Mouse (Mus musculus) lung, postnatal 0 days (tissue): ENCODE results near the gene D5Ertd579e. TPM values are rescaled to one million over a fixed set of nuclear protein-coding genes. Genes with fewer than 3 reads are reported as not detected.
"Not testable (repeated sequence)": the region's sequence is repeated elsewhere in the genome, so short reads cannot be mapped to it uniquely, and the experiment has no call there.

Experiments used
- ATAC-seq: fragments of 200-750 bp; cut with Nextera tagmentation; 2 replicates; pipeline ENCODE4 v1.8.0; 2017; ENCODE audit warnings: moderate library complexity
- DNase-seq: peaks from one replicate; pipeline ENCODE4 v3.0.0-alpha.2; 2016; ENCODE audit warnings: low spot score
- H3K27ac ChIP-seq: fragments of 300-500 bp; sonication (generic); 2 replicates; pipeline ENCODE4 v1.5.1; 2014; ENCODE audit warnings: antibody characterized with exemption, mild to moderate bottlenecking, low read length, mixed read lengths
- H3K27me3 ChIP-seq: fragments of 300-500 bp; sonication (generic); replicated peaks from 2 replicates; pipeline ENCODE4 v1.6.1; 2014; ENCODE audit warnings: low read length, mixed read lengths; ENCODE audit not compliant: insufficient read depth
- H3K36me3 ChIP-seq: fragments of 300-500 bp; sonication (generic); 2 replicates; pipeline ENCODE4 v1.6.1; 2014; ENCODE audit warnings: low read length, mixed read lengths; ENCODE audit not compliant: insufficient read depth
- H3K4me1 ChIP-seq: fragments of 300-500 bp; sonication (generic); 2 replicates; pipeline ENCODE4 v1.6.1; 2014; ENCODE audit warnings: antibody characterized with exemption, low read depth, low read length, mixed read lengths; ENCODE audit not compliant: insufficient read depth
- H3K4me2 ChIP-seq: fragments of 300-500 bp; sonication (generic); replicated peaks from 2 replicates; pipeline ENCODE4 v1.6.1; 2014; ENCODE audit warnings: low read depth, mild to moderate bottlenecking, low read length, moderate library complexity, mixed read lengths
- H3K4me3 ChIP-seq: fragments of 300-500 bp; sonication (generic); 2 replicates; pipeline ENCODE4 v1.5.1; 2014; ENCODE audit warnings: low read depth, low read length
- H3K9ac ChIP-seq: fragments of 300-500 bp; sonication (generic); replicated peaks from 2 replicates; pipeline ENCODE4 v1.6.1; 2014; ENCODE audit warnings: low read depth, mild to moderate bottlenecking
- H3K9me3 ChIP-seq: fragments of 300-500 bp; sonication (generic); 2 replicates; pipeline ENCODE4 v1.6.1; 2016; ENCODE audit warnings: low read length, mixed read lengths
- CTCF ChIP-seq: IDR thresholded peaks from 2 replicates; pipeline ENCODE4 v1.5.1; 2016; ENCODE audit warnings: antibody characterized with exemption, mild to moderate bottlenecking
- EP300 ChIP-seq: IDR thresholded peaks from 2 replicates; pipeline ENCODE4 v1.6.1; 2016; ENCODE audit warnings: antibody characterized with exemption, mild to moderate bottlenecking, control low read depth
- WGBS: fragments of 180-500 bp; shearing (Covaris S2); extraction: QIAGEN DNeasy Blood & Tissue Kit; methylation state at CpG from one replicate; pipeline ENCODE4 v1.1.7; 2014; 5-methylcytosine and 5-hydroxymethylcytosine counted together
- polyA plus RNA-seq: library from polyadenylated mRNA; unstranded; fragments of >200 nt; fragmentation: Nextera tagmentation; extraction: Ambion mirVana; gene quantifications from 2 replicates; pipeline ENCODE4 v1.2.1, GENCODE M21; 2015

The D5Ertd579e gene
- polyA plus RNA-seq, 1 experiment from 2014 or later, result 14.6 TPM

GRCm38 (mm10) chr5:36669021-36670008 lies 26.5 kb downstream of the D5Ertd579e start:
- ATAC-seq, result no peak
- no peaks in the 10 kb centered on the region for H3K27me3 ChIP-seq
- no peak overlapping the region for H3K9ac ChIP-seq
- no peaks in the 10 kb centered on the region for H3K9me3 ChIP-seq
- DNase-seq, result no peak
- no peaks in the 10 kb centered on the region for H3K4me1 ChIP-seq
- WGBS, result 76% methylated on average over 7 of the region's 7 CpGs
- no peak overlapping the region for H3K4me2 ChIP-seq
- H3K4me3 ChIP-seq, result no peak overlapping the region
- H3K36me3 ChIP-seq, result no peaks in the 10 kb centered on the region
- H3K27ac ChIP-seq, result no peak overlapping the region
- TF ChIP-seq CTCF (no peak), EP300 (no peak)

- Histone ChIP-seq H3K4me2 (no peak overlapping the region), H3K27ac (no peak overlapping the region), H3K27me3 (no peaks in the 10 kb centered on the region), H3K36me3 (no peaks in the 10 kb centered on the region), H3K4me3 (no peak overlapping the region), H3K4me1 (no peaks in the 10 kb centered on the region), H3K9me3 (no peaks in the 10 kb centered on the region), H3K9ac (no peak overlapping the region)
- WGBS, result 80% methylated on average over 8 of the region's 8 CpGs
- TF ChIP-seq CTCF, result no peak
- DNase-seq (no peak), ATAC-seq (no peak)
Observed at GRCm38 (mm10) chr5:36668572-36668971, 27.3 kb downstream of the D5Ertd579e start.

- not testable (repeated sequence) for H3K36me3 ChIP-seq
Observed at GRCm38 (mm10) chr5:36667986-36668385, 27.8 kb downstream of the D5Ertd579e start.

DNA sequence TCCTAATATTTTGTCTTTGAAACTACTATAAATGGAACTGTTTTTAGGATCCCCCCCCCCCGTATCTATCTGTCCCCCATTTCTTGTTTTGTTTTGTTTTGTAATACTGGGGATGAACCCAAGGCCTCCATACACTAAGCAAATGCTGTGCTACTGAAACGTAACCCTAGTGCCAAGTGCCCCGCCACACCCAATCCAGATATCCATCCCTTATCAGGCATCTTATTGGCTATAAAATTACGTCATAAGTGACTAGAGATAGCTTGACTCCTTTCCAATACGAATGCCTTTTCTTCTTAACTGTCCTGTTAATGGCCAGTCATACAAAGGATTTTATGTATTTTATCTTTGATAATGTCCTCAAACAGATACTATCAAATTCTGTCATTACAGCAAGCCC lies 28.7 kb downstream of the D5Ertd579e start:
- Histone ChIP-seq H3K27ac (no peak overlapping the region), H3K36me3 (no peaks in the 10 kb centered on the region), H3K4me1 (no peaks in the 10 kb centered on the region), H3K4me2 (no peak overlapping the region), H3K9me3 (no peaks in the 10 kb centered on the region), H3K27me3 (no peaks in the 10 kb centered on the region), H3K4me3 (no peak overlapping the region), H3K9ac (no peak overlapping the region)
- no peak for TF ChIP-seq CTCF
- TF ChIP-seq EP300, result no peak
- ATAC-seq (no peak), DNase-seq (no peak)
- WGBS, result 87% methylated on average over 5 of the region's 5 CpGs

More at GRCm38 (mm10) chr5:36667986-36668385, 27.8 kb downstream of the D5Ertd579e start:
- WGBS, result 83% methylated on average over 2 of the region's 2 CpGs
- not testable (repeated sequence) for H3K4me1 ChIP-seq, H3K27ac ChIP-seq, H3K27me3 ChIP-seq, H3K4me2 ChIP-seq, H3K4me3 ChIP-seq, H3K9ac ChIP-seq, DNase-seq, H3K9me3 ChIP-seq, ATAC-seq

GRCm38 (mm10) chr5:36666699-36667098 lies 29.1 kb downstream of the D5Ertd579e start:
- 98% methylated on average over 2 of the region's 2 CpGs for WGBS
- H3K9ac ChIP-seq, H3K4me1 ChIP-seq, H3K4me2 ChIP-seq, ATAC-seq, H3K4me3 ChIP-seq, H3K27ac ChIP-seq, H3K27me3 ChIP-seq, H3K36me3 ChIP-seq, DNase-seq, H3K9me3 ChIP-seq: not testable (repeated sequence)

DNA sequence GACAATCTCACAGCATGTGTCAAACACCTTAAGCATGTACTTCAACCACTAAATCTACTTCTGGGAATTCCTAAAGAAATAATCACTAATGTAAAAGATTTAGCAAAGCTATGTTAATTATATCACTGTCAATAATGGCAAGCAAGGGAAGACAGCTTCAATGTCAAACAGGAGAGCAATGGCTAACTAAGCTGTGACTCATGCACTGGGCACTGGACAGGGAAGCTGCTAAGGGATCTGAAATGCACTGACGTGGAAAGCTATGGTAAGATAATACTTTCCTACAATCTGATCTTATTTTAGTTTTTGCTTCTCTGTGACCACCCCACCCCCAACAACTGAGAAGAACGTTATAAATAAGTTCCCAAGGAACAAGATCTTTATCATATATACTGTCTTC lies 32.5 kb downstream of the D5Ertd579e start:
- H3K9ac ChIP-seq, result no peak overlapping the region
- WGBS, result 65% methylated on average over 2 of the region's 2 CpGs
- no peaks in the 10 kb centered on the region for H3K27me3 ChIP-seq
- no peak for ATAC-seq
- H3K27ac ChIP-seq, result no peak overlapping the region
- H3K4me2 ChIP-seq, result no peak overlapping the region
- no peaks in the 10 kb centered on the region for H3K36me3 ChIP-seq
- no peak for TF ChIP-seq CTCF
- no peak for TF ChIP-seq EP300
- DNase-seq, result no peak
- no peak overlapping the region for H3K4me3 ChIP-seq
- no peaks in the 10 kb centered on the region for H3K9me3 ChIP-seq
- H3K4me1 ChIP-seq, result no peaks in the 10 kb centered on the region

DNA sequence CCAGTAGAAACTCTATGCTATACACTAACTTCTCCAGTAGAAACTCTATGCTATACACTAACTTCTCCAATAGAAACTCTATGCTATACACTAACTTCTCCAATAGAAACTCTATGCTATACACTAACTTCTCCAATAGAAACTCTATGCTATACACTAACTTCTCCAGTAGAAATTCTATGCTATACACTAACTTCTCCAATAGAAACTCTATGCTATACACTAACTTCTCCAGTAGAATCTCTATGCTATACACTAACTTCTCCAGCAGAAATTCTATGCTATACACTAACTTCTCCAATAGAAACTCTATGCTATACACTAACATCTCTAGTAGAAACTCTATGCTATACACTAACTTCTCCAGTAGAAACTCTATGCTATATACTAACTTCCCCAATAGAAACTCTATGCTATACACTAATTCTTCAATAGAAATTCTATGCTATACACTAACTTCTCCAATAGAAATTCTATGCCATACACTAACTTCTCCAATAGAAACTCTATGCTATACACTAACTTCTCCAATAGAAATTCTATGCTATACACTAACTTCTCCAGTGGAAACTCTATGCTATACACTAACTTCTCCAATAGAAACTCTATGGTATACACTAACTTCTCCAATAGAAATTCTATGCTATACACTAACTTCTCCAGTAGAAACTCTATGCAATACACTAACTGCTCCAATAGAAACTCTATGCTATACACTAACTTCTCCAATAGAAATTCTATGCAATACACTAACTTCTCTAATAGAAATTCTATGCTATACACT lies 34.7 kb downstream of the D5Ertd579e start:
- H3K4me1 ChIP-seq, ATAC-seq, H3K4me2 ChIP-seq, DNase-seq, H3K27ac ChIP-seq, H3K4me3 ChIP-seq, H3K9ac ChIP-seq, H3K36me3 ChIP-seq, H3K9me3 ChIP-seq, H3K27me3 ChIP-seq: not testable (repeated sequence)
